In the genomic region with DNA sequence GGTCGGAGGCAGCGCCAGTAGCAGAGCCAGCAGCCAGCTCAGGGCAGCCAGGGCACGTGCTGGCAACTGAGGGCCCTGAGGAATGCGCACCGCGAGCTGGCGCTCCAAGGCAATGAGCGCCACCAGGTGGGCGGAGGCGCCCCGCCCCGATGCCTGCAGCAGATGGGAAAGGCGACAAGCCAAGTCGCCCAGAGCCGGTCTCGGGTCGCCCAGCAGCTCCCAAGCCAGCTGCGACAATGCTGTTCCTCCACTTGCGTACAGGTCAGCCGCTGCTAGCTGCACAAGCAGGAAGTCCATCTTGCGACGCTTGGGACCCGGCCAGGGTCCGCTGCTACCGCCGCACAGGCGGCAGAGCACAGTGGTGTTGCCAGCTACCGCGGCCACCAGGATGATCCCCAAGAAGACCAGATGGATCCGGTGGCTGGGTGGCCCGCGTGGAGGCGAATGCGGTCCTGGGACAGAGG, we compare ENCODE assay signal across 8 mouse cellular contexts. TPM values are rescaled to one million over a fixed set of nuclear protein-coding genes. Genes with fewer than 3 reads are reported as not detected.
DNase-seq lines count a peak whose midpoint lies in the region; ATAC-seq lines count a peak whose summit lies in the region.

No protein-coding gene starts in this region.

- peak; percentile 92 for DNase-seq in ZHBTc4 (ENCODE audit: low read depth, low spot score)
- DNase-seq in cerebellum, postnatal 36 days, result peak; percentile 84 to 85
- peak; percentile 74 to 79 for DNase-seq in frontal cortex, postnatal 36 days (ENCODE audit: low spot score in 2 of 2)
- DNase-seq in hindbrain, embryonic 14.5 days (ENCODE audit: low spot score), result peak; percentile 66
- DNase-seq in left cerebral cortex, adult 11 months (ENCODE audit: low spot score), result peak; percentile 61
- peak; percentile 53 for DNase-seq in lung, postnatal 25 days (ENCODE audit: low spot score)
- peak; percentile 71 for DNase-seq in ovary, postnatal 36 days (ENCODE audit: low spot score)
- peak; percentile 67 for DNase-seq in thymus, postnatal 25 days

- under 1% methylated on average over 34 of the region's 34 CpGs for WGBS in hindbrain, embryonic 14.5 days

- H3K9ac ChIP-seq in hindbrain, embryonic 14.5 days, result peak overlapping the region; percentile 61

- H3K4me1 ChIP-seq in hindbrain, embryonic 14.5 days (replicated peaks; ENCODE audit: control insufficient read depth, insufficient read depth, low read length), result no peaks in the 10 kb centered on the region

- peak; percentile 91 for ATAC-seq in hindbrain, embryonic 14.5 days (ENCODE audit: low FRiP score)

- no peaks in the 10 kb centered on the region for H3K36me3 ChIP-seq in hindbrain, embryonic 14.5 days (replicated peaks; ENCODE audit: control insufficient read depth, insufficient read depth)

- peaks cover 29% of the 10 kb centered on the region for H3K27me3 ChIP-seq in hindbrain, embryonic 14.5 days (ENCODE audit: control insufficient read depth, insufficient read depth, low read length)

- H3K9me3 ChIP-seq in hindbrain, embryonic 14.5 days (ENCODE audit: control insufficient read depth, low read length), result no peaks in the 10 kb centered on the region

- H3K4me3 ChIP-seq in hindbrain, embryonic 14.5 days (replicated peaks; ENCODE audit: low read length), result peak overlapping the region; percentile 53

- H3K27ac ChIP-seq in hindbrain, embryonic 14.5 days, result 0 out of 2 replicates have a peak overlapping the region, but pooled peaks have one; percentile 3

- H3K4me2 ChIP-seq in hindbrain, embryonic 14.5 days (replicated peaks), result peak overlapping the region; percentile 98

RNA-seq across cellular contexts. Expression of gene Gpr150, which starts 0.5 kb away (rescaled TPM):
- polyA plus RNA-seq in hindbrain, embryonic 14.5 days (2014; fragmentation: Nextera tagmentation; extraction: Ambion mirVana), result 2.9 and 3.0 TPM in 2 replicates

RNA-seq across cellular contexts. Expression of gene Rfesd, which starts 37.8 kb away (rescaled TPM):
- 18.7 and 21.2 TPM in 2 replicates for polyA plus RNA-seq in hindbrain, embryonic 14.5 days (2014; fragmentation: Nextera tagmentation; extraction: Ambion mirVana)

RNA-seq across cellular contexts. Expression of gene Arsk, which starts 42.2 kb away (rescaled TPM):
- 4.1 and 4.9 TPM in 2 replicates for polyA plus RNA-seq in hindbrain, embryonic 14.5 days (2014; fragmentation: Nextera tagmentation; extraction: Ambion mirVana)

RNA-seq across cellular contexts. Expression of gene Ttc37, which starts 42.2 kb away (rescaled TPM):
- 15.7 and 16.1 TPM in 2 replicates for polyA plus RNA-seq in hindbrain, embryonic 14.5 days (2014; fragmentation: Nextera tagmentation; extraction: Ambion mirVana)

Comparison
In these comparisons a context has a peak if more than half of its experiments do, and no peak if none do; other contexts are left out.
1. Peak in every context shown above with its lines: DNase-seq, ATAC-seq, H3K4me3 ChIP-seq and H3K27ac ChIP-seq.